Mouse (Mus musculus): ENCODE measurements at regions not wholly inside any gene's neighbourhood (a gene's known extent, or its start where the extent isn't known, plus 50 kb on each side); places are given as distances from the start of the nearest gene placed in this dataset.
A peak's percentile ranks its signal among the peaks of the same experiment; 100 is the strongest.

DNA sequence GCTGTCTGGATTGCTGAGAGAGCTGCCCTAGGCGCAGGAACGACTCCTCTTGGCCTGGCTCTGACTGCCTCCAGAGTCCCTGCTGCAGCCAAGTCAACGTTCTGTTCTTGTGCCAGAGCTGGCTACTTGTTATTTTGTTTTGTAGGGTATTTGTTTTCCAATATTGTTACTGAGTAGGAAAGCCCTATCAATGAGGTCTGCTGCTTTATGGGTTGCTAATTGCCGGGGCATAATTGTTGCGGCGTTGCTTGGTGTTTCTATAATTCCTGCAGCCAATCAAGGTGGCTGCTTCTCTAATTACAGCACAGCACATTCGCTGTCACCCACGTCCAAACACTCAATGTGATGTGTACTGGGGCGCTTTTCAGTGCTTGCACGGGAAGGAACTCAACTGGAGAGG is 589.4 kb downstream of the Tox3 start:
- no peak for DNase-seq (ENCODE audit: low read depth, low spot score)

DNA sequence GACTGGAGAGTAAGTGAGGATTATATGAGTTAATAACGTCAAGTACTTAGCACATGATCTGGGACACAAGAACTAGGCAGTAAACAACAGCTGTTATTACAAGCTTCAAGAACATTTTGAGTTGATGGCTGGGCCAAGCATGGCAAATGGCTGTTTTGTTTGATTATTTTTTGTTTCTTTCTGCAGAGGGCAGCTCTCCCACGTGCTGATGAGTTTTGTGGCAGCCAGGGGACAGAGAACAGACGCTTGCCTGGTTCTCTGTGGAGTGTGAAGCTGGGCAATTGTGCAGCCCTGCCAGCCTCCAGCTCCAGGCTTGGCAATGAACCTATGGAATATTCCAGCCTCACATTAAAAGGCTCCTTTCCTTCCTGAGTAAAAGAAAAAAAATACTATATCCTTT is 592.2 kb downstream of the Tox3 start:
- no peak for DNase-seq (ENCODE audit: low read depth, low spot score)

DNA sequence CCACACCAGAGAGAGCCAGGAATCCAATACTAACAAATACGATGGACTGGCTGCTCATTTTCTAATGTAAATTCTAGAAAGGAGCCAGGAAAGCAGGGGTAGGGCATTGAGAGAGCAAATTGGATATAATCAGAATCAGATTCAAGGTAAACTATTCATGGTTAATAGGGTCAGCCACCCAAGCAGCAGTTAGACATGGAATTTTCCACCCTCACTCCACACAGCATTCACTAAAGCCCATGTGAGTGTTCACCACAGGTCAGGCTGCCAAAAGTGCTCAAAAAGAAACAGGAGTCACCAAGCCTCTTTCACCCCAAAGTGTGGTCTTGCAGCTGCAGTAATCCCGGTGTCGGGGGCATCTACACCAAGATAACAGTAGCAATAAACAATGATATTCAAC is 596.9 kb downstream of the Tox3 start:
- no peak for DNase-seq (ENCODE audit: low read depth, low spot score)

DNA sequence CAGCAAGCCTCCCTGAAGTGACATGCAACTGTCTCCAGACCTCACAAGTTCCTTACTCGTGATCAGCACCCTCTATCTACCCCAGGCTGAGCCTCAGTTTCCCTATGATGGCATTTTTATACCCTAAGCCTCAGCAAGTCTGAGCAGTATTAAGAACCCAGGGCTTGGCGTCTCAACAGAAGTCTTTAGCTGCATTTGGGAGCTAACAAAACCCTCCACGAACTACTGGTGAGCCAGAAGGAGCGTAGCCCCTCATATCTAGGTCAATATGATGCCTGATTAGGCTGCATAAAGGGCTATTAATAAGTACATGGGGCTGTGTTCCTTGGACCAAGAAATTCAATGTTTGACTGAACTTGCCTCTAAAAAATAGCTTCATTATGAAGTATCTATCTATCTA is 600.4 kb downstream of the Tox3 start:
- DNase-seq (ENCODE audit: low read depth, low spot score) = no peak

DNA sequence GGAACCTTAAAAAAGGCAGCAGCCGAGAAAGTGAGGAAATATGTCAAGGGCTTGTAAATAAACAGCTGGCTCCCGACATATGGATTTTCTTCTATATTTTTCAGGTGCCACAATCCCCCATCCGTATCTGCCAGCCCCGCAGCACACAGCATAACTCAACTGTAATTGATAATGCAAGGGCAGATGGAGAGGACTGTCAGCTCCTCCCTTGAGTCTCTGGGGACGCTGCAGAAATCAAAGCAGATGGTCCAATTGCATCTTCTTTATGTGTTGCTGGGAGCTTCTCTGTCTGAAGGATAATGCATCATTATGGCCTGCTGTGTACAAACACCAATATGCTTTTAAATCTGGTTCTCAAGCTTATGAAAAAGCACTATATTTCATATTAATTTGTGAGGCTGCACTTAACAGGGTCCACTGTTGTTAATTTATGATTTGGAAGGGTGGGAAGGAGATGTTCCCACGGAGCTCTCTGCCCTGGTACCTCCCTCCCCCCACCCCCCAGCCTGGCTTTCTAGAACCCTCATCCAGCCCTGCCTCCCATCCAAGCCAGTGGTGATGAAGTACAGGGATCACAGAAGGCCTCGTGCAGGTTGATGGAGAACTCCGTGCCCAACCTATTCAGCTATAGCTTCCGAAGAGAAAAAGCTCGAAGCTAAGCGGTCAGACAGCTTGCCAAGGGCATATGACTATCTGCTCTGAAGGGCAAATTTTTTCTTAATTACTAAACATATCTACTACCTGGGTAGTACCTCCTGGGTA is 603.7 kb downstream of the Tox3 start:
- DNase-seq (ENCODE audit: low read depth, low spot score) = no peak

DNA sequence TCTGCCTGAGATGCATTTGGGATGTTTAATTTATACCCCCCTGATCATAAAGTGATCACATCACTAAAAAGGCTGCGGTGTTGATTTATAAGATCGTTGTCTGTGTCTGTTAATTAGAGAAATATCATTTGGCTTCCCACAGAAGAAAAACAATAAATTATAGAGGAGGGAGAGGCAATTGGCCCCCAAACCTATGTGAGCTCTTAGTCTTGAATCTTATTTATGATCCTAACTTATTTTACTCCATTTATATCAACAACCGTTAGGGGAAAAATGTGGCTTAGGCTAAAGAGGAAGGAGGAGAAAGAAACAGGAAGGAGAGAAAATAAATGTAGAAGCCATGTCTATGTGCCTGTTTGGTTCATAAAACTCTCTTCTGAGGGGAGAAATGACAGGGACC is 609.5 kb downstream of the Tox3 start:
- no peak for DNase-seq (ENCODE audit: low read depth, low spot score)

DNA sequence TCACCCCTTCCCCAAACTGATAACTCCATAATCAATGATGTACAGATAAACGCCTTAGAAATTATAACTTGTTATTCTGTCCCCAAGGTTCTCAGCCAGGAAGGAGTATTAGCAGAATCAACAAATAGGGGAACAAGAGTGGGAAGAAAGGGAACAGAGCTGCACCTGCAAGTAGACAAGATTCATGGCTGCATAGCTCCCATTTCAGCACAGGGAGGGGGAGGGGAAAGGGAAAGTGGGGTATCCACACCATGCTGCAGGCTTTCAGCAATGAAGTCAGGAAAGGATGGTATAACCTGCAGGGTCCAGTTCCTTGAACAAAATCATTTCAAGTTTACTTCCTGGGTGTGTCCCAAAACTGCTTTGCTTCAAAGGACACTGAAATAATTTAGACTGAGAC is 610.5 kb downstream of the Tox3 start:
- DNase-seq (ENCODE audit: low read depth, low spot score) = no peak

DNA sequence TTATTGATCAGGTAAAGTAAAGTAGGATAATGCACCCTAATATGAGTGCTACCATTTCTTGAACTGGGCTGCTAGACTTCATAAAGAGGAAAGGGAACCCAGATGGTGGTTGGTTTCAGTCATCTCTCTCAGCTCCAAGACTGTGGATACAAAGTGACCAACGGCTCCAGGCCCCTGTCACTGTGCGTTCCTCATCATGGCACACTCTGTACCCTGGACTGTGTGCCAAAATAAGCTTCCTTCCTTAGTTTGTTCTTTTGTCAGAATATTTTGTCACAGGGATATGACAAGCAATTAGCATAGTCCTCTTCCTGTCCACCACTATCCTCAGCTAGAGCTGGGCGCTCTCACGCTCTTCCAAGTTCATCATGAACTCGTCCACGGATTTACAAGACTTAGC is 620.9 kb downstream of the Tox3 start:
- no peak for DNase-seq (ENCODE audit: low read depth, low spot score)

DNA sequence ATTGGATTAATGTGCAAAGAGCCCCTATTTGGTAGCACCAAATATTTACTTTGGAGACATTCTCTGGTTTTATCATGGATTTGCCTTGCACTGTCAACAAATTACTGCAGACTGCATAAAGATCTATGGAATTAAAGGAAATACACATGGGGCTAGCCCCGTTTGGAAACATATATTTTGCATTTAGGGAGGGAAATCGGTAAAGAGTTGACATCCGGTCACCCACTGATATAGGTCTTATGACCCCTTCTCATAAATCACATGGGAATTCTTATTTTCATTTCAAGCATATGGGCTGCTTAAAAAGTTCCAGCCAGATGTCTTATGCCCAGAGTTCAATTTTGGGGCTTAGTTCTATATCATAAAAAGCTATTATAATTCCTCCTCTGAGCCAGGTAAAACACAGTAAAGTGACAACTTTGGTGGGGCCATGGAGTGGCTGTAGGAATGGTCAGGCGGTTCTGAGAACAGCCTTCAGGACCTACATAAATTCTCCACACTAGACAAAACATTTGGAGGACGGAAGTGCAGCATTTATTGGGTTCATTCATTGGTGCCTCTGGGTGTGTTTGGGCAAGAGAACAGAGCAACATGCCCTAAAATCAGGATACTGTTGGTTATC is 626.3 kb downstream of the Tox3 start:
- DNase-seq (ENCODE audit: low read depth, low spot score) = no peak

DNA sequence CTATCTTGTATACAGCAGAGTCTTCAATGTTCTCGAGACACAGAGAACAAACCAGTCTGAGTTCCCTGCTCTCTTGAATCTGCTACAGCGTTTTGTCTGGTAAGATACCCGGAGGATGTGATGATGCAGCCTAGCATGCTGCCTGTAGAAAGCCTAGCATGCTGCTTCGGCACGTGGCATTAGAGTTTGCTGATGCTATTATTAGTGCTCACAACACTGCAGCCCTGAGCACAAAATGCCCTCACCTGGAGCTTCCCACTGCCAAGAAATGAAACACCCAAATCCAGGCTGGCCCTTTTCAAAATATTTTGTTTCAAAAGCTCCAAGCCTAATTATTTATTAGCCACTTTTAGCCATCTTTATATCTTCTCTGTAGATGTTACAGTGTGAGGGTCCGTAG is 634.3 kb downstream of the Tox3 start:
- no peak for DNase-seq (ENCODE audit: low read depth, low spot score)

DNA sequence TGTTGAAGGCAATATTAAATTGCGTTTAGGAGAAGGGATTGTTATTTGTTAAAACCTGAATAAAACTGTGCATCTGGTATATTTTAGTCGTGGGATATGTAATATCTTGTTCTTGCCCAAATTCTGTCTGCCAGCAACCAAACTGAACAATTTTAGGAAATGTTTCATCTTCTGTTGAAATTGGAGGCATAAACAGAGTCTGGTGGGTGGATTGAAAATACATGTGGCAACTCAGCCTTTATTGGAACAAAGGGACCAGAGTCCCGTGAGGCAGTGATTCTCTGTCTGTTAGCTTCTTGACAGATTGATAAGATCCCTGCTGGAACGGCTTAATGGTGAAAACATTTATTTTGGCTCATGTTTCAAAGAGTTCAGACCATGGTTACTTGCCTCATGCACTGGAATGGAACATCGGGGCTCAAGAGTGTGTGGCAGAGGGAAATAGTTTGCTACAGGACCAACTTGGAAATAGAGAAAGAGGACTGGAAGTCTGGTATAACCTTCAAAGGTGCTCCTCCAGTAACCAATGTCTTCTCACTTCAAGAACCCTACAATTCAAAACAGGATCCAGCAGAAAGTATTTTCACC is 640.7 kb downstream of the Tox3 start:
- no peak for DNase-seq (ENCODE audit: low read depth, low spot score)

DNA sequence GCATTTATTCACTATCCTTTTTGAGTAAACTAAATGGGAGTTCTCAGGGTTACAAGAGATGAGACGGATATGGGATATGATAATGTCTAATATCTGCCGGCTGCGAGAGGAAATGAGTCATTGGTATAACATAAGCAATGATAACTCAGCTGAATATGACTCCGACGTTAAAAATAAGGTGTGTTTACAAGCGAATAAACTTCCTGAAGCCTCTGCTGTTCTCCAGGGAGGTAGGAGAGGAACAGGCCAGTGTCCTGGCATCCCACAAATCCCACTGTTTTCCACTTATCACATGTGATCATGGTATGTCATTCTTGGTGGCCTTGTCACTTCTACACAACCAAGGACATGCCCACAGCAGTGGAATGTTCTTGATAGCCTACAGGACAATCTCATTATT is 641.7 kb upstream of the Sall1 start:
- DNase-seq (ENCODE audit: low read depth, low spot score) = no peak

DNA sequence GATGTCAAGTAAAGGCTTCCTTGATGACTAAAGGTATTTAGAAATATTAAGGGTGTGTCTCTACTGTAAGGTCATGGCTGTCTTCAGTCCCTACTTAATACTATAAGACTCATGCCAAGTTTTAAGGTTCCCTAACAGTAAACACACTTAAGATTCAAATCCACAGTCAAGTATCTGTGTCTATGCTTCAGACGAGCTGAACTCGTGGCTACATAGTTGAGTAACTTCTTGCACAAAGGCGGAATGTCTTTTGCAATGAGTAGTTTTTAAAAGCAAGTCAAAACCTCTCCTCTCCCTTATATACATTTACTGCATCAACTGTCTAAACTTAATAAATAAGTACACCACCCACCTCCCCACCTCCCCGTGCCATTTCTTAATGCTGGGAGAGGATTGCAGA is 637.0 kb upstream of the Sall1 start:
- DNase-seq (ENCODE audit: low read depth, low spot score) = no peak

DNA sequence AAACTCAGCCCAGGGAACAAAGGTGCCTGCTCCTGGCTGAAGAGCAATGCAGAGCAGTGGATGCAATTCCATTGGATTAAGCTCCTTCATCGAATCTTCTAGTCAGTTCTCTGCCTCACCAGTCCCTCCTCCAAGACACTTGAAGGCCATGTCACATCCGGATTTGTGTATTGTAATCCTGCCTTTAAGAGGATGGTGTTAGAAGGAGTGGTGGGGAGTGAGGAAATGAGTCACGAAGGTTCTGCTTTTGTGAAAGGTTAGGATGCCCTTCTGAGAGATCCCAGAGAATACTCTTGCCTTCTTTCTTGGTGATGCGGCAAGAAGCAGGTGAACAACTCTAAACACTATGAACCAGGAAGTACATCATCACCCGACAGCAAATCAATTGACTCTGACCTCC is 636.4 kb upstream of the Sall1 start:
- no peak for DNase-seq (ENCODE audit: low read depth, low spot score)

DNA sequence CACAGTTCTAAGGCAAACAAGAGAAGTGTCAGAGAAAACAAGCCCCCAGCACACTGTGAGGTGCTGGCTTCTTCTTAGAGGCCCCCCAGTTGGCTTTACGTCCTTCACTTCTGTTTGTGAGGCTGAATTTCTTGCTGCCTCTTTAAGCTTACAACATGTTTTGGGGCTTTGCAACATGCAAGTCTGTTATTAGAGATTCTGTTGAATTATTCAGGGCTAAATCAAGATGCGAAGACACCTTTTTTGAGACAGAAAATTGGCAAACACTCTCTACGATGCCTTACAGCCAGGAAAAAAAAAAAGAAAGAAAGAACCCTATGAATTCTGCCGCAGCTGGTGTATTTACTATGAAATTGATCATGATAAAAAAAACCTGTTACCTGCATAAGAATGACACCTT is 635.6 kb upstream of the Sall1 start:
- no peak for DNase-seq (ENCODE audit: low read depth, low spot score)

DNA sequence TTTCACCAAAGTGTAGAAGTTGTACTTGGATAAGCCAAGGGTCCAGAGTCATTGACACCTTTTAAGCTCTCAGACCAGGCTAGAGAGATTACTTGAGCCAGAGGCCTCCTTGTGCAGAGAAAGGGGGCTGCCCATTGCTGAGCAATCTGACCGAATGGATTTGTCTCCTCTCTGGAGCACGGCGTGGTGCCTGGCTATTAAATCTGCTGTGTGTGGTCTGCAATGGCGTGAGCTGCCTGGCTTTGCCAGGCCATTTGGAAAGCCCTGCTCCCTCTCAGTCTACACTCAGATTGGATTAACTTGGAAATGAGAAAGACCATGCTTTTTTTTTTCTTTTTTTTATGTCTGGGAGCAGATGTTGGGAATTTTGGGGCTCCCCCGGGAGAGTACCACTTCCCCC is 633.3 kb upstream of the Sall1 start:
- no peak for DNase-seq (ENCODE audit: low read depth, low spot score)

DNA sequence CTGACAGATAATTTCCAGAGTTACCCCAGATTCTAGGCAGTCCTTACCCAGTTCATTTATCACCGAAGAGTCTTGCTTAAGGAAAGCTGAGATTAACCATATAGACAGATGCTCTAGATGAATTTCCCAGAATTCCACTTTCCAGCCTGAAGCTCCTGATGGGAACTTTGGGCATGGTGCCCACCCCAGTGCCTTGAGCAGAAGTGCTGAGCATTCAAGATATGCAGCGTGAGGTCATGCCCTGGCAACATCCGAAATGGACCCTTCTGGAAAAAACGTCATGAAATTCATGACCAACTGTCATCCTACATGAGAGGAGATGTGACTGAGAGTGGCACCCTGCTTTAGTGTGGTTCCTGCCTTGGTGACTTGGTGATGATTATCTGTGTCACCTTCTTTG is 629.9 kb upstream of the Sall1 start:
- no peak for DNase-seq (ENCODE audit: low read depth, low spot score)

DNA sequence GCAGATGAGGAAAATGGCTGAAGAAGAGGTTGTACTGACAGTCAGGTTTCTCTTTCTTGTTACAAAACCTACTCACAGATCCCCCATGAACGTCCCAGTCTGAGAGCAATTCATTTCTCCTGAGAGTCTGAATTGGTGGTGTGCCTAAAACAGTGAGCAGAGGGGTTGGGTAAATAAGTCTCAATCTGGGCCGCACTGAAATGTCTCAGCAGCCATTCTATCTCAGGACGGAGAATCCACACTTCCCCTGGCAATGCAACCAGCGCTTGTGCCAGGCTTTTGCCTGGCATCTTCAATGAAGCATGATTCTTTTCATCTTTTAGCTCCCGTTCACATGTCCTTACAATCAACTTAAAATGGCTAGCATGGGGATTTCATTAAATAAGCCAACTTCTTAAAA is 628.7 kb upstream of the Sall1 start:
- DNase-seq (ENCODE audit: low read depth, low spot score) = no peak

DNA sequence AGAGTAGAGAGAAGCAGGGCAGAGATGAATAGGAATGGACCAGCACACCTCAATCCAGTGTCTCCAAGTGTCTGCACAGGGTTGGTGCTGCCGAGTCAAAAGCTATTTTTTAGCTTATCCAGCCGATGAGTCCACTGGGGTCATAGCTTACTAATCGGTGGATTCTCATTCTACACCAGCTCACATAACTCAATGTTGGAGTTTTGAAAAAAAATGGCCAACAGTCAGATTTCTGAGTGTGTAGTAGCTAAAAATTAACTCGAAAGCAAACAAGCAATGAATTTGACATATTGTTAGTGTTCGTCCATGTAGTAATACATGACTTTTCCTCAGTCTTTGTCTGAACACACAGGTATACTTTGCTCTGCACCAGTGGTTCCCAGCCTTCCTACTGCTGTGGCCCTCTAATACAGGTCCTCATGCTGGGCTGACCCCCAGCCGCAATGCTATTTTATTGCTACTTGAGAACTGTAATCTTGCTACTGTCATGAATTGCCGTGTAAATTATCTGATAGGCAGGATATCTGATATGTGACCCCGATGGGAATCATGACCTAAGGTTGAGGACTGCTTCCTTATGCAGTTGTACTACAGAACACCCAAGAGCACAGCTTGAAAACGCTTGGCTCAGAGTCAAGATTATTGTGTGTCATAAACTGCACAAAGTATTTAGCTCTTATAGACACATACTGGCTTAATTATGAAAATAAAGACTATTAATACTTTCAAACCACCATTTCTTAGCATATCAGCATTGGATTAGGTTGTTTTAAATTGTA is 621.1 kb upstream of the Sall1 start:
- DNase-seq (ENCODE audit: low read depth, low spot score) = no peak

DNA sequence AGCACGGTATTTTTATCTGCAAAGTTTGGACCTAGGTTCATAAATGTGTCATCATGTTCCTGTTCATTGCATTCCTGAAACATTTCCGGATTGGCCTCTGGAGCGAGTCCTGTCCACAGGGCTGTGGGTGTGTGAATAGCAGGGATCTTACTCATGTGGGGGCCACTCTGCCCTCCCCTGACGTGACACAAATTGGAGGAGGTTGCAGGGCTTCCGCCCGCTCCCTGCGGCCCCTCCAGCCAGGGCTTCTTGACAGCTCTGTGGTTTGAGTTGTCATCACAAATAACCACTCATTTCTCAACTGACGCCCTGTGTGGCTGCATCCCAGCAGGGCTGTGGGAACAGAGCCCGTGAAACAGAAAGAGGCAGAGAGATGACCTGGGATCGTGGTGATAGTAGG is 619.9 kb upstream of the Sall1 start:
- DNase-seq (ENCODE audit: low read depth, low spot score) = peak; percentile 19

DNA sequence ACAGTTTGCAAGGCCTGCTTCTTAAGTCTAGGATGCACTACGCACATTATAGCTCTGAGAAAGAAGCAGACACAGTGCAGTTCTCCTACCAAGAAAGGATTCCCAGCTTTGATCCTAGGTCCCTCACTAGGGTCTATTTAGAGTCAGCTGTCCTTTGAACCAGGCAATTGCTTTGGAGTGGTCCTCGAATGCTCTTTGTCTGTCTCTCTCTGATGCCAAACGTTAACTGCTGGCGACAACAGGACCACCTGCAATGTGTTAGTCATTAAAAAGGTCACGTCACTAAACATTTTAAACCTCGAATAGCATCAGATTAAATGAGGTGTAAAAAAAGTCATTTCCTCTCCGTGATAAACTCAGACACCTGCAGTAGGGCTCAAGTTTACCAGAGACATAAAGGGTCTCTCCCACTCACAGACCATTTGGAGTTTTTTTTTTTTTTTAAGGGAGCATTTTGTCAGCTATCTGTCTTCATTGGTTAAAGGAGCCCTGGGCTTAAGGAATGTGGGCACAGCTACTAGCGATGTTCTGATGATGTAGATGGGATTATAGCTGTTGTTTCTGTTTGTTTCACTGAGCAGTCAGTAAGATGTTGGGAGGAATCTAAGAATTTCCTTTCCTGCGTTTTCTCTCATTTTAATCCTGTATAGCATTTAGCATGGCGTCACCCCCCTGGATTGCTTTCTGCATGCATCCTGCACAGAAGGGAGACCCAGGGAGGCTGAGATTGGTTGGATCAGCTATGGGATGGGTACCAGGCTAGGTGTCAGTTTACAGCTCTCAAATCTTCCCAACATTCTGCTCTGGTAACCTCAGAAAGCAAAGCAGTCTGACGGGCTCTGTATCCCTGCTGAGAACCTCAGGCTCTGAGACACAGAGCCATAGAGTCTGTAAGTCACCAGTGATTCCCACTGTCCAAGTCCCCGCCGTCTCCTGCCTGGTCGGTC is 615.3 kb upstream of the Sall1 start:
- no peak for DNase-seq (ENCODE audit: low read depth, low spot score)

Measured in skeletal muscle tissue, adult 2 months (tissue).